Mouse (Mus musculus): ENCODE data around the gene Tmem91. TPM values are rescaled to one million over a fixed set of nuclear protein-coding genes. Genes with fewer than 3 reads are reported as not detected.

Tmem91 gene
- total and polyA plus RNA-seq, 3 experiments, result 0.55 to 1.3 TPM; not detected in 1

GRCm38 (mm10) chr7:25669158-25669557, 5.8 kb downstream of the Tmem91 start:
- H3K4me2 ChIP-seq (ENCODE audit: insufficient read depth, low read depth, poor library complexity, severe bottlenecking), result no peak overlapping the region
- dilution Hi-C loops (cut with MboI; ENCODE audit: extremely low pct_ligation_motif_present, extremely low pct_unique_long_range_greater_than_20kb, low sequenced_read_pairs) (no loop called here), in situ Hi-C loops (cut with MboI; ENCODE audit: low pct_ligation_motif_present, low pct_unique_long_range_greater_than_20kb, low sequenced_read_pairs) (no loop called here)
- H3K36me3 ChIP-seq (replicated peaks in 1 of 2; ENCODE audit: control insufficient read depth in 1 of 2, insufficient read depth in 1 of 2, low read length in 1 of 2), result peaks cover 53 to 79% of the 10 kb centered on the region in 2 experiments
- H3K9me3 ChIP-seq (replicated peaks; ENCODE audit: low read length), result peaks cover 3% of the 10 kb centered on the region
- no peak overlapping the region for H3K27ac ChIP-seq (ENCODE audit: insufficient read depth, low read depth)
- H3K27me3 ChIP-seq (replicated peaks), result no peaks in the 10 kb centered on the region
- peaks cover 0 to 3% of the 10 kb centered on the region in 2 experiments; a peak in 1 of 4 replicates for H3K4me1 ChIP-seq (ENCODE audit: control insufficient read depth in 1 of 2, insufficient read depth in 2 of 2)
- no peak overlapping the region for H3K9ac ChIP-seq (ENCODE audit: insufficient read depth, low read depth)
- DNase-seq (ENCODE audit: extremely low read depth), result no peak
- no peaks in the 10 kb centered on the region for H3K79me2 ChIP-seq (replicated peaks; ENCODE audit: control insufficient read depth, extremely low read depth, insufficient read depth, poor library complexity, severe bottlenecking)
- H3K4me3 ChIP-seq (replicated peaks in 1 of 3; ENCODE audit: low read depth in 2 of 3, low read length in 2 of 3, poor library complexity in 1 of 3), result no peak overlapping the region
- TF ChIP-seq CHD2 (IDR thresholded peaks at IDR 0.05; ENCODE audit: low read length), result no peak
- no peak for TF ChIP-seq ZKSCAN1 (IDR thresholded peaks at IDR 0.05; ENCODE audit: borderline replicate concordance, low read depth, low read length)
- no peak for TF ChIP-seq ZMIZ1 (IDR thresholded peaks at IDR 0.05; ENCODE audit: low read depth, low read length)
- no peak for TF ChIP-seq POLR2AphosphoS2 (IDR thresholded peaks at IDR 0.05; ENCODE audit: low read depth, low read length)
- TF ChIP-seq CTCF (conservative IDR thresholded peaks at IDR 0.05 in 1 of 2, IDR thresholded peaks at IDR 0.05 in 1 of 2; ENCODE audit: low read depth in 2 of 2, low read length in 2 of 2), result no peak
- no peak for TF ChIP-seq MYC (IDR thresholded peaks at IDR 0.05; ENCODE audit: low read depth, low read length)

- DNase-seq (ENCODE audit: extremely low read depth), result no peak
- dilution Hi-C loops (cut with MboI; ENCODE audit: extremely low pct_ligation_motif_present, extremely low pct_unique_long_range_greater_than_20kb, low sequenced_read_pairs), result no loop called here
- Histone ChIP-seq H3K27ac (ENCODE audit: insufficient read depth, low read depth) (no peak overlapping the region), H3K4me1 (ENCODE audit: control insufficient read depth in 1 of 2, insufficient read depth in 2 of 2) (peaks cover 0 to 4% of the 10 kb centered on the region in 2 experiments; a peak in 1 of 4 replicates), H3K36me3 (replicated peaks in 1 of 2; ENCODE audit: control insufficient read depth in 1 of 2, insufficient read depth in 1 of 2, low read length in 1 of 2) (peaks cover 73 to 98% of the 10 kb centered on the region in 2 experiments), H3K9ac (ENCODE audit: insufficient read depth, low read depth) (no peak overlapping the region), H3K4me3 (replicated peaks in 1 of 3; ENCODE audit: low read depth in 2 of 3, low read length in 2 of 3, poor library complexity in 1 of 3) (no peak overlapping the region), H3K9me3 (replicated peaks; ENCODE audit: low read length) (no peaks in the 10 kb centered on the region), H3K27me3 (replicated peaks) (no peaks in the 10 kb centered on the region), H3K79me2 (replicated peaks; ENCODE audit: control insufficient read depth, extremely low read depth, insufficient read depth, poor library complexity, severe bottlenecking) (peaks cover 5% of the 10 kb centered on the region), H3K4me2 (ENCODE audit: insufficient read depth, low read depth, poor library complexity, severe bottlenecking) (no peak overlapping the region)
- in situ Hi-C loops (cut with MboI; ENCODE audit: low pct_ligation_motif_present, low pct_unique_long_range_greater_than_20kb, low sequenced_read_pairs), result no loop called here
- no peak for TF ChIP-seq ZMIZ1 (IDR thresholded peaks at IDR 0.05; ENCODE audit: low read depth, low read length)
- TF ChIP-seq UBTF (IDR thresholded peaks at IDR 0.05; ENCODE audit: low read depth, low read length), result no peak
- TF ChIP-seq USF1 (IDR thresholded peaks at IDR 0.05; ENCODE audit: low read depth, low read length), result no peak
- no peak for TF ChIP-seq SMC3 (IDR thresholded peaks at IDR 0.05; ENCODE audit: low read depth, low read length)
- TF ChIP-seq PAX5 (IDR thresholded peaks at IDR 0.05; ENCODE audit: low read length), result no peak
Measured at GRCm38 (mm10) chr7:25666381-25666780, 8.6 kb downstream of the Tmem91 start.

- Histone ChIP-seq H3K9ac (ENCODE audit: insufficient read depth, low read depth) (peak within 1 kb of the TSS; percentile 94), H3K79me2 (replicated peaks; ENCODE audit: control insufficient read depth, extremely low read depth, insufficient read depth, poor library complexity, severe bottlenecking) (peaks cover 27% of the 10 kb centered on the region), H3K36me3 (replicated peaks in 1 of 2; ENCODE audit: control insufficient read depth in 1 of 2, insufficient read depth in 1 of 2, low read length in 1 of 2) (peaks cover 22 to 31% of the 10 kb centered on the region in 2 experiments), H3K4me1 (ENCODE audit: control insufficient read depth in 1 of 2, insufficient read depth in 2 of 2) (peaks cover 3 to 30% of the 10 kb centered on the region in 2 experiments), H3K4me3 (replicated peaks in 1 of 3; ENCODE audit: low read depth in 2 of 3, low read length in 2 of 3, poor library complexity in 1 of 3) (peak within 1 kb of the TSS; percentile 77 to 97 (median 89)), H3K4me2 (ENCODE audit: insufficient read depth, low read depth, poor library complexity, severe bottlenecking) (peak within 1 kb of the TSS; percentile 95), H3K9me3 (replicated peaks; ENCODE audit: low read length) (no peaks in the 10 kb centered on the region), H3K27me3 (replicated peaks) (no peaks in the 10 kb centered on the region), H3K27ac (ENCODE audit: insufficient read depth, low read depth) (no peak within 1 kb of the TSS)
- in situ Hi-C loops (cut with MboI; ENCODE audit: low pct_ligation_motif_present, low pct_unique_long_range_greater_than_20kb, low sequenced_read_pairs), result no loop called here
- DNase-seq (ENCODE audit: extremely low read depth), result peak; percentile 100
- dilution Hi-C loops (cut with MboI; ENCODE audit: extremely low pct_ligation_motif_present, extremely low pct_unique_long_range_greater_than_20kb, low sequenced_read_pairs), result no loop called here
- TF ChIP-seq ZMIZ1 (IDR thresholded peaks at IDR 0.05; ENCODE audit: low read depth, low read length), result peak; percentile 79
- no peak for TF ChIP-seq JUND (conservative IDR thresholded peaks at IDR 0.05; ENCODE audit: low read depth, low read length)
- TF ChIP-seq NRF1 (IDR thresholded peaks at IDR 0.05; ENCODE audit: low read depth, low read length), result peak; percentile 98
- peak; percentile 86; the same call in 1 of the 2 replicates for TF ChIP-seq MYC (IDR thresholded peaks at IDR 0.05; ENCODE audit: low read depth, low read length)
- TF ChIP-seq EP300 (IDR thresholded peaks at IDR 0.05; ENCODE audit: low read length), result no peak
- TF ChIP-seq E2F4 (IDR thresholded peaks at IDR 0.05; ENCODE audit: insufficient replicate concordance, low read depth, low read length), result 0 out of 2 replicates have a peak, but pooled peaks have one; percentile 26
- 0 out of 2 replicates have a peak, but pooled peaks have one; percentile 57 for TF ChIP-seq KAT2A (IDR thresholded peaks at IDR 0.05; ENCODE audit: insufficient replicate concordance, low read length)
- TF ChIP-seq POLR2AphosphoS2 (IDR thresholded peaks at IDR 0.05; ENCODE audit: low read depth, low read length), result peak; percentile 38; the same call in 1 of the 2 replicates
- peak; percentile 100 for TF ChIP-seq MAX (IDR thresholded peaks at IDR 0.05; ENCODE audit: low read length)
- TF ChIP-seq TBP (conservative IDR thresholded peaks at IDR 0.05; ENCODE audit: low read depth, low read length), result no peak; the same call in 1 of the 2 replicates
- TF ChIP-seq NELFE (IDR thresholded peaks at IDR 0.05; ENCODE audit: low read depth, low read length), result peak; percentile 93
- TF ChIP-seq BHLHE40 (IDR thresholded peaks at IDR 0.05; ENCODE audit: low read depth, low read length), result peak; percentile 81
- TF ChIP-seq CHD2 (IDR thresholded peaks at IDR 0.05; ENCODE audit: low read length), result peak; percentile 60; the same call in 1 of the 2 replicates
- TF ChIP-seq ZC3H11A (IDR thresholded peaks at IDR 0.05; ENCODE audit: low read depth, low read length), result no peak
- TF ChIP-seq TCF12 (IDR thresholded peaks at IDR 0.05; ENCODE audit: low read depth, low read length), result peak; percentile 68
- TF ChIP-seq POLR2A (IDR thresholded peaks at IDR 0.05; ENCODE audit: low read depth, low read length), result peak; percentile 95
- no peak for TF ChIP-seq UBTF (IDR thresholded peaks at IDR 0.05; ENCODE audit: low read depth, low read length)
- peak; percentile 89 for TF ChIP-seq ELF1 (IDR thresholded peaks at IDR 0.05; ENCODE audit: low read depth, low read length)
- TF ChIP-seq SMC3 (IDR thresholded peaks at IDR 0.05; ENCODE audit: low read depth, low read length), result no peak
Measured at GRCm38 (mm10) chr7:25658657-25659472, 16.1 kb downstream of the Tmem91 start, which contains the start of the genes Bckdha and Exosc5. Gene Bckdha, minus strand, starts transcription at chr7:25658981. Gene Exosc5, plus strand, starts transcription at chr7:25659164.
